Mouse (Mus musculus) midbrain, embryonic 13.5 days (tissue): ENCODE data around the gene Cep57l1. TPM values are rescaled to one million over a fixed set of nuclear protein-coding genes. Genes with fewer than 3 reads are reported as not detected.
A peak's percentile ranks its signal among the peaks of the same experiment; 100 is the strongest.

Source experiments
- ATAC-seq: fragments of 200-750 bp; cut with Nextera tagmentation; 2 replicates; pipeline ENCODE4 v1.8.0; 2017; ENCODE audit warnings: mild to moderate bottlenecking, moderate TSS enrichment, moderate library complexity
- H3K27ac ChIP-seq: fragments of 300-500 bp; sonication (generic); 2 replicates; pipeline ENCODE4 v1.5.1; 2015; ENCODE audit warnings: inconsistent platforms, mild to moderate bottlenecking, moderate library complexity
- H3K27me3 ChIP-seq: fragments of 300-500 bp; sonication (generic); 2 replicates; pipeline ENCODE4 v1.6.1; 2015; ENCODE audit warnings: mild to moderate bottlenecking, inconsistent platforms
- H3K36me3 ChIP-seq: fragments of 300-500 bp; sonication (generic); 2 replicates; pipeline ENCODE4 v1.6.1; 2015; ENCODE audit warnings: mild to moderate bottlenecking, inconsistent platforms
- H3K4me1 ChIP-seq: fragments of 300-500 bp; sonication (generic); replicated peaks from 2 replicates; pipeline ENCODE4 v1.6.1; 2015; ENCODE audit warnings: inconsistent platforms
- H3K4me2 ChIP-seq: fragments of 300-500 bp; sonication (generic); replicated peaks from 2 replicates; pipeline ENCODE4 v1.6.1; 2015; ENCODE audit warnings: moderate library complexity, mild to moderate bottlenecking, inconsistent platforms
- H3K4me3 ChIP-seq: fragments of 300-500 bp; sonication (generic); replicated peaks from 2 replicates; pipeline ENCODE4 v1.5.1; 2015; ENCODE audit warnings: mild to moderate bottlenecking, inconsistent platforms
- H3K9ac ChIP-seq: fragments of 300-500 bp; sonication (generic); replicated peaks from 2 replicates; pipeline ENCODE4 v1.6.1; 2015; ENCODE audit warnings: mild to moderate bottlenecking, inconsistent platforms
- H3K9me3 ChIP-seq: fragments of 300-500 bp; sonication (generic); 2 replicates; pipeline ENCODE4 v1.6.1; 2016; ENCODE audit warnings: mild to moderate bottlenecking, inconsistent platforms
- WGBS: fragments of 180-500 bp; shearing (Covaris S2); methylation state at CpG from one replicate; pipeline ENCODE4 v1.1.7; 2015; 5-methylcytosine and 5-hydroxymethylcytosine counted together
- polyA plus RNA-seq: library from polyadenylated mRNA; unstranded; fragments of >200 nt; fragmentation: Nextera tagmentation; extraction: Ambion mirVana; gene quantifications from 2 replicates; pipeline ENCODE4 v1.2.1, GENCODE M21; 2015

The Cep57l1 gene
- polyA plus RNA-seq, 1 experiment from 2014 or later, result 16.5 TPM

- Histone ChIP-seq H3K4me1 (no peaks in the 10 kb centered on the region), H3K27me3 (no peaks in the 10 kb centered on the region), H3K4me2 (no peak overlapping the region), H3K27ac (no peak overlapping the region), H3K9me3 (no peaks in the 10 kb centered on the region), H3K4me3 (no peak overlapping the region), H3K36me3 (no peaks in the 10 kb centered on the region), H3K9ac (no peak overlapping the region)
- no peak for ATAC-seq
- WGBS, result 83% methylated on average over 3 of the region's 3 CpGs
Measured at GRCm38 (mm10) chr10:41763741-41764385, 45.8 kb downstream of the Cep57l1 start.

- Histone ChIP-seq H3K4me2 (no peak overlapping the region), H3K9me3 (no peaks in the 10 kb centered on the region), H3K9ac (no peak overlapping the region), H3K4me1 (no peaks in the 10 kb centered on the region), H3K27me3 (no peaks in the 10 kb centered on the region), H3K4me3 (no peak overlapping the region), H3K27ac (no peak overlapping the region), H3K36me3 (no peaks in the 10 kb centered on the region)
- no peak for ATAC-seq
- WGBS, result 75% methylated on average over 3 of the region's 3 CpGs
Measured at GRCm38 (mm10) chr10:41760866-41761265, 48.8 kb downstream of the Cep57l1 start.

- ATAC-seq, result no peak
- H3K36me3 ChIP-seq, result no peaks in the 10 kb centered on the region
- H3K4me3 ChIP-seq, result no peak overlapping the region
- H3K9ac ChIP-seq, result no peak overlapping the region
- no peaks in the 10 kb centered on the region for H3K9me3 ChIP-seq
- H3K27ac ChIP-seq, result no peak overlapping the region
- no peaks in the 10 kb centered on the region for H3K4me1 ChIP-seq
- H3K4me2 ChIP-seq, result no peak overlapping the region
- H3K27me3 ChIP-seq, result no peaks in the 10 kb centered on the region
Measured at GRCm38 (mm10) chr10:41758041-41758440, 51.6 kb downstream of the Cep57l1 start.

GRCm38 (mm10) chr10:41757226-41757625 is 52.4 kb downstream of the Cep57l1 start:
- H3K36me3 ChIP-seq, result no peaks in the 10 kb centered on the region
- ATAC-seq, result no peak
- WGBS, result 92% methylated on average over 5 of the region's 5 CpGs

GRCm38 (mm10) chr10:41751867-41752480 is 57.7 kb downstream of the Cep57l1 start:
- Histone ChIP-seq H3K9me3 (no peaks in the 10 kb centered on the region), H3K27me3 (no peaks in the 10 kb centered on the region), H3K4me2 (no peak overlapping the region), H3K36me3 (no peaks in the 10 kb centered on the region), H3K27ac (no peak overlapping the region), H3K4me1 (no peaks in the 10 kb centered on the region), H3K9ac (no peak overlapping the region), H3K4me3 (no peak overlapping the region)
- no peak for ATAC-seq
- 87% methylated on average over 14 of the region's 14 CpGs for WGBS

More at GRCm38 (mm10) chr10:41757226-41757625, 52.4 kb downstream of the Cep57l1 start:
- Histone ChIP-seq H3K4me1 (no peaks in the 10 kb centered on the region), H3K9ac (no peak overlapping the region), H3K27me3 (no peaks in the 10 kb centered on the region), H3K27ac (no peak overlapping the region), H3K4me2 (no peak overlapping the region), H3K9me3 (no peaks in the 10 kb centered on the region), H3K4me3 (no peak overlapping the region)

GRCm38 (mm10) chr10:41749306-41749705 is 60.4 kb downstream of the Cep57l1 start:
- H3K4me3 ChIP-seq, result no peak overlapping the region
- 0 out of 2 replicates have a peak, but pooled peaks cover 3% of the 10 kb centered on the region for H3K36me3 ChIP-seq
- no peak for ATAC-seq
- no peak overlapping the region for H3K27ac ChIP-seq
- H3K4me2 ChIP-seq, result no peak overlapping the region
- H3K4me1 ChIP-seq, result 0 out of 2 replicates have a peak, but pooled peaks cover 2% of the 10 kb centered on the region
- H3K9me3 ChIP-seq, result no peaks in the 10 kb centered on the region
- H3K27me3 ChIP-seq, result no peaks in the 10 kb centered on the region
- H3K9ac ChIP-seq, result no peak overlapping the region
- 94% methylated on average over 3 of the region's 3 CpGs for WGBS

GRCm38 (mm10) chr10:41746554-41746953 is 63.1 kb downstream of the Cep57l1 start:
- H3K4me3 ChIP-seq, result no peak overlapping the region
- no peaks in the 10 kb centered on the region for H3K27me3 ChIP-seq
- no peak for ATAC-seq
- no peak overlapping the region for H3K27ac ChIP-seq
- no peaks in the 10 kb centered on the region for H3K9me3 ChIP-seq
- 93% methylated on average over 5 of the region's 5 CpGs for WGBS
- 0 out of 2 replicates have a peak, but pooled peaks cover 3% of the 10 kb centered on the region for H3K36me3 ChIP-seq
- no peak overlapping the region for H3K4me2 ChIP-seq
- H3K9ac ChIP-seq, result no peak overlapping the region
- 0 out of 2 replicates have a peak, but pooled peaks cover 2% of the 10 kb centered on the region for H3K4me1 ChIP-seq

GRCm38 (mm10) chr10:41744006-41744405 is 65.7 kb downstream of the Cep57l1 start:
- Histone ChIP-seq H3K36me3 (peaks cover 4% of the 10 kb centered on the region; the same call in 1 of the 2 replicates), H3K9me3 (no peaks in the 10 kb centered on the region), H3K4me1 (0 out of 2 replicates have a peak, but pooled peaks cover 2% of the 10 kb centered on the region), H3K27ac (no peak overlapping the region), H3K27me3 (no peaks in the 10 kb centered on the region), H3K4me2 (no peak overlapping the region), H3K4me3 (no peak overlapping the region), H3K9ac (no peak overlapping the region)
- no peak for ATAC-seq
- 82% methylated on average over 4 of the region's 4 CpGs for WGBS

- no peak overlapping the region for H3K4me3 ChIP-seq
- no peak overlapping the region for H3K9ac ChIP-seq
- 93% methylated on average over 2 of the region's 2 CpGs for WGBS
- peaks cover 7% of the 10 kb centered on the region; the same call in 1 of the 2 replicates for H3K4me1 ChIP-seq
- H3K27me3 ChIP-seq, result no peaks in the 10 kb centered on the region
- H3K27ac ChIP-seq, result no peak overlapping the region
- no peaks in the 10 kb centered on the region for H3K9me3 ChIP-seq
- H3K4me2 ChIP-seq, result no peak overlapping the region
- ATAC-seq, result no peak
- peaks cover 18% of the 10 kb centered on the region for H3K36me3 ChIP-seq
Measured at GRCm38 (mm10) chr10:41740221-41740620, 69.5 kb downstream of the Cep57l1 start.

- no peak overlapping the region for H3K9ac ChIP-seq
- no peaks in the 10 kb centered on the region for H3K9me3 ChIP-seq
- H3K27ac ChIP-seq, result no peak overlapping the region
- H3K4me3 ChIP-seq, result no peak overlapping the region
- no peak overlapping the region for H3K4me2 ChIP-seq
- peaks cover 19% of the 10 kb centered on the region for H3K36me3 ChIP-seq
- 96% methylated on average over 16 of the region's 16 CpGs for WGBS
- H3K4me1 ChIP-seq, result peaks cover 9% of the 10 kb centered on the region; the same call in 1 of the 2 replicates
- ATAC-seq, result no peak
- no peaks in the 10 kb centered on the region for H3K27me3 ChIP-seq
Measured at GRCm38 (mm10) chr10:41737245-41737644, 72.4 kb downstream of the Cep57l1 start.

- Histone ChIP-seq H3K27ac (no peak overlapping the region), H3K36me3 (peaks cover 23% of the 10 kb centered on the region), H3K9me3 (no peaks in the 10 kb centered on the region), H3K4me2 (no peak overlapping the region), H3K4me3 (no peak overlapping the region), H3K27me3 (no peaks in the 10 kb centered on the region), H3K9ac (no peak overlapping the region), H3K4me1 (peaks cover 9% of the 10 kb centered on the region; the same call in 1 of the 2 replicates)
- WGBS, result 39% methylated on average over 6 of the region's 6 CpGs
- peak; percentile 50; the same call in 1 of the 2 replicates for ATAC-seq
Measured at GRCm38 (mm10) chr10:41735398-41735797, 74.3 kb downstream of the Cep57l1 start.

GRCm38 (mm10) chr10:41733214-41733613 is 76.5 kb downstream of the Cep57l1 start:
- no peaks in the 10 kb centered on the region for H3K9me3 ChIP-seq
- H3K9ac ChIP-seq, result no peak overlapping the region
- WGBS, result 98% methylated on average over 3 of the region's 3 CpGs
- H3K27me3 ChIP-seq, result no peaks in the 10 kb centered on the region
- peaks cover 9% of the 10 kb centered on the region; the same call in 1 of the 2 replicates for H3K4me1 ChIP-seq
- no peak for ATAC-seq
- peaks cover 18% of the 10 kb centered on the region for H3K36me3 ChIP-seq
- no peak overlapping the region for H3K4me2 ChIP-seq
- H3K4me3 ChIP-seq, result no peak overlapping the region
- no peak overlapping the region for H3K27ac ChIP-seq
